Mouse (Mus musculus) lung, embryonic 14.5 days (tissue): ENCODE data around the gene Inafm2. TPM values are rescaled to one million over a fixed set of nuclear protein-coding genes. Genes with fewer than 3 reads are reported as not detected.

ENCODE experiments used
- ATAC-seq: fragments of 200-750 bp; cut with Nextera tagmentation; 2 replicates; pipeline ENCODE4 v1.8.0; 2017; ENCODE audit warnings: mild to moderate bottlenecking, moderate TSS enrichment, moderate library complexity; ENCODE audit not compliant: insufficient read depth
- DNase-seq: peaks from one replicate; pipeline ENCODE4 v3.0.0-alpha.2; 2015
- H3K27ac ChIP-seq: fragments of 300-500 bp; sonication (generic); 2 replicates; pipeline ENCODE4 v1.5.1; 2014; ENCODE audit warnings: low read depth, mild to moderate bottlenecking, moderate library complexity
- H3K27me3 ChIP-seq: fragments of 300-500 bp; sonication (generic); 2 replicates; pipeline ENCODE4 v1.6.1; 2014; ENCODE audit warnings: low read length, control low read depth; ENCODE audit not compliant: insufficient read depth
- H3K36me3 ChIP-seq: fragments of 300-500 bp; sonication (generic); 2 replicates; pipeline ENCODE4 v1.6.1; 2014; ENCODE audit warnings: control low read depth; ENCODE audit not compliant: insufficient read depth
- H3K4me1 ChIP-seq: fragments of 300-500 bp; sonication (generic); 2 replicates; pipeline ENCODE4 v1.6.1; 2014; ENCODE audit warnings: antibody characterized with exemption, control low read depth; ENCODE audit not compliant: insufficient read depth
- H3K4me2 ChIP-seq: fragments of 300-500 bp; sonication (generic); 2 replicates; pipeline ENCODE4 v1.6.1; 2014; ENCODE audit warnings: mild to moderate bottlenecking
- H3K4me3 ChIP-seq: fragments of 300-500 bp; sonication (generic); 2 replicates; pipeline ENCODE4 v1.5.1; 2014; ENCODE audit warnings: low read depth, low read length
- H3K9ac ChIP-seq: fragments of 300-500 bp; sonication (generic); 2 replicates; pipeline ENCODE4 v1.6.1; 2014
- H3K9me3 ChIP-seq: fragments of 300-500 bp; sonication (generic); 2 replicates; pipeline ENCODE4 v1.6.1; 2016; ENCODE audit warnings: low read depth, low read length, control low read depth
- CTCF ChIP-seq: IDR thresholded peaks from 2 replicates; pipeline ENCODE4 v1.5.1; 2016; ENCODE audit warnings: antibody characterized with exemption, low read depth
- whole genome bisulfite sequencing: fragments of 180-500 bp; shearing (Covaris S2); extraction: QIAGEN DNeasy Blood & Tissue Kit; methylation state at CpG from one replicate; pipeline ENCODE4 v1.1.7; 2014; 5-methylcytosine and 5-hydroxymethylcytosine counted together
- polyA plus RNA-seq: library from polyadenylated mRNA; unstranded; fragments of >200 nt; fragmentation: Nextera tagmentation; extraction: Ambion mirVana; gene quantifications from 2 replicates; pipeline ENCODE4 v1.2.1, GENCODE M21; 2014

Gene Inafm2
- polyA plus RNA-seq: 24.3 and 25.0 TPM in 2 replicates

GRCm38 (mm10) chr2:118745232-118745884 is at the start of gene Inafm2:
TSS of gene Inafm2 (plus strand) at chr2:118745758.
- Histone ChIP-seq H3K4me2 (peak within 1 kb of the TSS; percentile 91), H3K9ac (peak within 1 kb of the TSS; percentile 80), H3K27ac (peak within 1 kb of the TSS; percentile 38; the same call in 1 of the 2 replicates), H3K36me3 (0 out of 2 replicates have a peak, but pooled peaks cover 5% of the 10 kb centered on the region), H3K9me3 (no peaks in the 10 kb centered on the region), H3K4me3 (peak within 1 kb of the TSS; percentile 76), H3K27me3 (peaks cover 9% of the 10 kb centered on the region), H3K4me1 (peaks cover 11% of the 10 kb centered on the region)
- ATAC-seq (peak; percentile 92), DNase-seq (peak; percentile 96)
- WGBS: 0% methylated on average over 52 of the region's 57 CpGs
- TF ChIP-seq CTCF: no peak

GRCm38 (mm10) chr2:118696451-118697308 is 48.9 kb upstream of the Inafm2 start:
- 36% methylated on average over 21 of the region's 21 CpGs for WGBS
- no peak for TF ChIP-seq CTCF
- ATAC-seq (no peak), DNase-seq (peak; percentile 52)
- H3K36me3 ChIP-seq: no peaks in the 10 kb centered on the region
- peaks cover 6% of the 10 kb centered on the region; the same call in 1 of the 2 replicates for H3K4me1 ChIP-seq
- H3K9ac ChIP-seq: no peak overlapping the region
- H3K4me2 ChIP-seq: no peak overlapping the region
- H3K27ac ChIP-seq: no peak overlapping the region; the same call in 1 of the 2 replicates
- H3K9me3 ChIP-seq: no peaks in the 10 kb centered on the region
- H3K27me3 ChIP-seq: peaks cover 40% of the 10 kb centered on the region
- H3K4me3 ChIP-seq: no peak overlapping the region

DNA sequence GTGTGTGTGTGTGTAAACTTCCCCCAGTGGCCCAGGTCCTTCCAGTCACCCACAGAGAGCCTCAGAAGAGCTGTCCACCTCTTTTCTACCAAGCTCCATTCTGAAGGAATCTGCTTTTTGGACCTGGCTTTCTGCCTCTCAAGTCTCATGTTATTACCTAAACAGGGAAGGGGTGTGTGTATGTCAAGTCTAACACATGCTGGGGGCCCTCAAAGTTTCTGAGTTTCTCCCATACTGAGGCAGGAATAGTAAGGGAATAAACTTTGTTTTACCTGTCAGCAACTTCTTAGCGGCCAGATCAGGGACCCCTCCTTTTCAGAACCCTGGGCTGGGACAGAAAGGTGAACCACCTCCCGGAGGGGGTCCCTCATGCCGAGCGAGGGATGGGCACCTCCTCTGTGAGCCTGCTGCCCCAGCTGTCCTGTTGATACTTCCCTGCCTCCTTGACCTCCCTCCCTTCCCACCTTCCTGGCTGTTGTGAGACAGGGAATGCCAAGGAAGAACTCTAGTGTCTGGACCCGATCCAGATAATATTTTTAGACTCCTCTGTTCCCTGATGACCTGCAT is 48.2 kb upstream of the Inafm2 start:
- Histone ChIP-seq H3K9ac (no peak overlapping the region), H3K27ac (no peak overlapping the region), H3K4me2 (no peak overlapping the region), H3K4me1 (peaks cover 6% of the 10 kb centered on the region; the same call in 1 of the 2 replicates), H3K27me3 (peaks cover 47% of the 10 kb centered on the region), H3K4me3 (no peak overlapping the region), H3K36me3 (no peaks in the 10 kb centered on the region), H3K9me3 (no peaks in the 10 kb centered on the region)
- WGBS: 32% methylated on average over 5 of the region's 5 CpGs
- no peak for TF ChIP-seq CTCF
- DNase-seq (no peak), ATAC-seq (no peak)

DNA sequence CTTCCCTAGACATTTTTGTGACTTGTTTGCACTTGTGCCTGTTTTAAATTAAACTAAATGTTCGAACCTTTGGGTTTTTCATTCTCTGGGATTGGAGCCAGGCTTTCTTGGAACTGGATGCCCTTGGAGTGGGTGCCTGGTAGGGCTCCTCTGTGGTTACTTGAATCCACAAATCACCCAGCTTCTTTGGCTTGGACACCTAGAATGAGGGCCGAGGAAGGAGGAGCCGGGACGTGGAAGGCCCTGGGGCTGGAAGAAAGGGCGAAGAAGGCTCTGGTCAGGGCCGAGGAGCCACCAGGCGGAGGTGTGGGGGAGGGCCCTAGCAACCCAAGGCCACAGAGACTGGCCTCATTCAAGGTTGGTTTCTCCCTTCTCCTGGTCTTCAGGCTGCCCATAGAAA is 47.6 kb upstream of the Inafm2 start:
- H3K9me3 ChIP-seq: no peaks in the 10 kb centered on the region
- no peak overlapping the region for H3K9ac ChIP-seq
- WGBS: 37% methylated on average over 7 of the region's 7 CpGs
- TF ChIP-seq CTCF: no peak
- H3K36me3 ChIP-seq: no peaks in the 10 kb centered on the region
- ATAC-seq: no peak
- H3K27ac ChIP-seq: no peak overlapping the region
- H3K27me3 ChIP-seq: peaks cover 53% of the 10 kb centered on the region
- H3K4me2 ChIP-seq: no peak overlapping the region
- DNase-seq: no peak
- H3K4me1 ChIP-seq: peaks cover 6% of the 10 kb centered on the region; the same call in 1 of the 2 replicates
- H3K4me3 ChIP-seq: no peak overlapping the region

DNA sequence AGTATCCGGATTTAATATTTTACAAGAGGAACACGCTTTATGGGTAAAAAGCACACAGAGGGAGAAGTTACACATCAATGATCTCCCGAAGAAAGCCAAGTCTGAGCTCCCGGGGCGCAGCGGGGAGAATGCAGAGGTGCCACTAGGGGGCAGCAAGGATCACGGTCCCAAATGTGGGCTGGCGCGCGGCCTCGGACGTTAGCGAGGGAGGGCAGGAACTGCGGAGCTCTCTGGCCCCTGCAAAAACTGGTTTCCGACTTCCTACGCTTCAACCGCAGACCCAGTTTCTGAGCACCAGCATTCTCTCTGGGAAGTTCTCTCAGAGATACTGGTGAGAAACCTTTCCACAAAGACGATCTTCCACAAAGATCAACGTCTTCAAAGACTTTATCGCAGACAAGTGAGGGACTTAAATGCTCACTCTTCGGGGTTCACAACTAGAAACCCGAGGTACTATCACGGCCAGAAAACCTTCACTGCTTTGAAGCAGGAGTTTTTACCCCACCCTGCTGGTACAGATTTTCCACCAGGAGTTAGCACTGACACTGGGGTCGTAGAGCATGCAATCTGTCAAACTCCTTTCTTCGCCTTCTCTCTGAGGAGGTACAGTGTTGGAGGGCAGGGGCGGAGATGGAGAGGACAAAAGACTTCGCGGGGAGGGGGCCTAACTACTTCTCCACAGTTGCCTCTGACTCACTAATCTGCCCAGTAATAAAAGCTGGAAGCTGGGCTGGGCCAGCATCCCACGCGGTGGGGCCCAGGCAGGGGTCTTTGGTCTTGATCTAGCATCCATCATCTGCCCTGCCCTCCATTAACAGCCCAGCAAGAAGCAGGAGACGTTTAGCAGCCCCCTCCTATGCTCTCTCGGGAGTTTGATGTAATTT is 45.1 kb upstream of the Inafm2 start:
- Histone ChIP-seq H3K4me1 (peaks cover 13% of the 10 kb centered on the region; the same call in 1 of the 2 replicates), H3K9ac (0 out of 2 replicates have a peak overlapping the region, but pooled peaks have one; percentile 17), H3K36me3 (no peaks in the 10 kb centered on the region), H3K4me2 (peak overlapping the region; percentile 51), H3K27ac (no peak overlapping the region), H3K27me3 (peaks cover 78% of the 10 kb centered on the region), H3K9me3 (no peaks in the 10 kb centered on the region), H3K4me3 (peak overlapping the region; percentile 20; the same call in 1 of the 2 replicates)
- DNase-seq (peak; percentile 95), ATAC-seq (peak; percentile 46; the same call in 1 of the 2 replicates)
- peak; percentile 94 for TF ChIP-seq CTCF
- WGBS: 3% methylated on average over 32 of the region's 32 CpGs

- TF ChIP-seq CTCF: no peak
- Histone ChIP-seq H3K4me1 (peaks cover 13% of the 10 kb centered on the region; the same call in 1 of the 2 replicates), H3K4me2 (no peak overlapping the region), H3K4me3 (no peak overlapping the region), H3K36me3 (no peaks in the 10 kb centered on the region), H3K9ac (no peak overlapping the region), H3K27ac (no peak overlapping the region), H3K27me3 (peaks cover 81% of the 10 kb centered on the region), H3K9me3 (no peaks in the 10 kb centered on the region)
- DNase-seq: no peak
- ATAC-seq: no peak
- 7% methylated on average over 5 of the region's 5 CpGs for WGBS
Observed at GRCm38 (mm10) chr2:118701161-118701560, 44.4 kb upstream of the Inafm2 start.
